Mouse (Mus musculus) neutrophil, adult 5-6 weeks (primary cell): ENCODE data around the gene Tmed2. TPM values are rescaled to one million over a fixed set of nuclear protein-coding genes. Genes with fewer than 3 reads are reported as not detected.
"Not testable (repeated sequence)": the region's sequence is repeated elsewhere in the genome, so short reads cannot be mapped to it uniquely, and the experiment has no call there.

ENCODE experiments used
- ATAC-seq: fragments of 151-379, 151-347 bp; 2 replicates; pipeline ENCODE4 v1.8.0; 2017; ENCODE audit warnings: mild to moderate bottlenecking, moderate TSS enrichment; ENCODE audit not compliant: insufficient number of reproducible peaks, poor library complexity, low FRiP score, severe bottlenecking; ENCODE audit errors: extremely low read depth
- total RNA-seq: library from RNA; stranded (forward); fragments of 200-1000 nt; gene quantifications from 2 replicates; pipeline ENCODE4 v1.2.3, GENCODE M21; 2017

Tmed2 gene
- 321 and 409 TPM in 2 replicates for total RNA-seq

DNA sequence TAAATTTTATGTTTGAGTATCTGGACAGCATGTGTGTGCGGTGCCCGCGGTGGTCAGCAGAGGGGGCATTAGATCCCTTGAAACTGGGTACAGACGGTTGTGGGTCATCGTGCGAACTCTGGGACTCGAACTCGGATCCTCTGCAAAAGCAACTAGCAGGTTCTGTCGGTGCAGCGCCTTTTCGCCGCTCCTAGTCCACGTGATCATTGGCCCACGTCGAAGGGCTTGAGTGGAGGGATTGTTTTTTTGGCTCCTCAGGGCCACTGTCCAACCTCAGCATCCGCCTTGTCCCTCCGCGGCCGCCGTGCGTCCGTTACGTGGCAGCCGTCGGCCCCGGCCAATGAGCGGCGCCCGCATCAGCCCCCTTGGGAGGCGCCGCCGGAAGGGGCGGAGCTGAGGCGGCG is at the start of gene Tmed2:
Gene Tmed2, plus strand, starts transcription at position 313 of the 404 bp plus-strand sequence.
- peak; percentile 94 for ATAC-seq

DNA sequence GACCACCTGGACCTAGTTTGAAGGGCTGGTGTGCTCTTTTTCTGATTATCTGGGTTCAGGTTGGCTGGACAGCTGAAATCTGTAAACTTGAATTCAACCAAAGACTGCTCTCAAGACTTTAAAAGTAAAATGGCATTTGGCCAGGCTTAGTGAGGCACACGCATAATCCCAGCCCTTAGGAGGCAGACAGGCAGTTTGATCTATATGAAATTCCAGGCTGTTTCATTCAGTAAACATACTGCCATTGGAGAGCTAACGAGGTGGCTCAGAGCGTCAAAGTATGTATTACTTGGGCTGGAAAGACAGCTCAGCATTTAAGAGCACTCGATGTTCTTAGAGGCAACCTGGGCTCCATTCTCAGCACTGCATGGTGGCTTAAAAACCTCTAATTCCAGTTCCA is 48.8 kb upstream of the Tmed2 start:
- ATAC-seq, result no peak

DNA sequence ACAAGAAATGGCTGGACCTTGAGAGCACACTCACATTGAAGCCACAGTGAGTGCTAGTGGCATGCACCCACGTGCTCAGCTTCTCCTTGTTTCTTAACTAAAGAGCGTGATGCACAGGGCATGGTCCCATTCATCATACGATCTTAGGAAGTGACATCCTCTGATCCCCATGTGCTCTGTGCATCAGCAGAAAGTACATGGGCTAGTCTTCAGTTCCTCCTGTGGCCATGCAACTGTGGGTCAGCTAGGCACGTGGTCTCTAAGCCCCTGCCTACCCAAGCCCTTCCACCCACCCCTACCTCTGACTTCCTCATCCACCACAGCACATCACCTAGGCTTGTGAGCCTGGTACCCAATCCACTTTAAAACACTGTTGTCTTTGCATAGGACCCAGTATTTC is 47.9 kb upstream of the Tmed2 start:
- ATAC-seq, result no peak

DNA sequence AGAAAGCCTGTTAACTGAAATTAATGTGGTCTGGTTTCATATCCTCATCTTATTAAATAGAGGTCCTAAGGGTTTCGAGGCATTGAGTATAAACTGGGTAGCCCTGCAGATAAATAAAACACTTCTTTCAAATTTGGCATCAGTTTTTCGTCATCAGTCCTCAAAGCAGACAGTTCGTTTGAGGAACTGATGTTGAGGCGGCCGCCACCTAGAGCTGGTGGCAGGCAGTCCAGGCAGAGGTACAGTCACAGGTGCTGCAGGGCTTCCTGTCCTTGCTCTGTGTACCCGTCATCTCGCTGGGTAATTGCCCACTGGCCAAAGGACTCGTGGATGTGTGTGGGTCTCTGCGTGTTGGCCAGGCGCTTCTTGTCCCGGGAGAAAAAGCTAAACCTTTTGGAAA is 47.0 kb upstream of the Tmed2 start:
- ATAC-seq, result peak; percentile 77

DNA sequence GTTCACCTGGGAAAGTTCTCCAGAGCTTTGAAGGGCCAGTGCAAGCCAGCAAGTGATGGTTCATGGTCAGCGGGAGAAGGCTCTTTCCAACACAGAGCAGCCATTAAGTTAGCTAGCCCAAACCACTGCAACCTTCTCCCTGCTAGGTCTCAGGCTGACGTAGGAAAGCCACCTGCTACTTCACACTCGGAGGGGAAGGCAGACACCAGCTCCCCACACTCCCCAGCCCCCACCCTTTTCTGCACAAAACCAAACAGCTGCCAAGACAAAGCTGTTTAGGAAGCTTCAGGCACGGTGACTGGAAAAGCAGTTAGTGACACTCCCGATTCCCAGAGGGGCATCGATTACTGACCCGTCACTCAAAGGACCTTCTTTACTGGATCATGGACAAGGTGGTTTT is 44.9 kb upstream of the Tmed2 start:
- ATAC-seq, result no peak

DNA sequence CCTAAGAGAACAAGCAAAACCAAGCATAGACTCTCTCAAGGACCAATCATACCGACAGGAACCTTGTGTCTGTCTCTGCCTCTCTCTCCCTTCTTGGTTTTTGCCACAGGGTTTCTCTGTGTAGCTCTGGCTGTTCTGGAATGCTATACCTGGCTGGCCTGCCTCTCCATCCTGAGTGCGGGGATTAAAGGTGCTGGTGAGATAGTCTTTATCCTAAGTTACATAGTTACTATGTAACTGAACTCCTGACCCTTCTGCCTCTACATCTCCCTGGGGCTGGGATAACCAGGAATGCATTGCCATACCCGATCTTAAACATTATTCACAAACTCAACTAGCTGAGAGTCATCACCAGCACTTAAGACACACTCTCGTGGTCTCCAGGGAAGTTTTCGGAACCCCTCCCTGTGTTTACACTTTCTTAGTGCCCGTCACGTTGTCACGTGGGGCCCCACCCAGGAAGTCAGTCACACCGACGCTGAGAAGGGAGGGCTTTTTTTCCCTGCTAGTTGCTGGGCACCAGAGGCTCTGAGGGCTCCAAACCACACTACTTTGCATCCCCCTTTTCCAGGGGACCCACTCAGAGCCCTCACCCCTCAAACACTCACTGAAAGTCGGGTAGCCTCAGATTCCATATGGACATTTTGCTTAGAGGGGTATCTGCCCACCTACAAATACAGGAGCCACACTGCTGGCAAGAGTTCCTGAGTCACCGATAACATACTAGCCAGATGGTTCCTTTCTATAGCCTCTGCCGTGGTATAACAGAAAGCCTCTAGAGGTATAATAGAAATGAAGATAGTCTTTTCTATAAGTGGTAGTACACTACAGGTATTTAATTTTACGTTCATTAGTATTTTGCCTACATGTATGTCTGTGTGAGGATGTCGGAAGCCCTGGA is 43.6 kb upstream of the Tmed2 start:
- peak; percentile 72 for ATAC-seq

DNA sequence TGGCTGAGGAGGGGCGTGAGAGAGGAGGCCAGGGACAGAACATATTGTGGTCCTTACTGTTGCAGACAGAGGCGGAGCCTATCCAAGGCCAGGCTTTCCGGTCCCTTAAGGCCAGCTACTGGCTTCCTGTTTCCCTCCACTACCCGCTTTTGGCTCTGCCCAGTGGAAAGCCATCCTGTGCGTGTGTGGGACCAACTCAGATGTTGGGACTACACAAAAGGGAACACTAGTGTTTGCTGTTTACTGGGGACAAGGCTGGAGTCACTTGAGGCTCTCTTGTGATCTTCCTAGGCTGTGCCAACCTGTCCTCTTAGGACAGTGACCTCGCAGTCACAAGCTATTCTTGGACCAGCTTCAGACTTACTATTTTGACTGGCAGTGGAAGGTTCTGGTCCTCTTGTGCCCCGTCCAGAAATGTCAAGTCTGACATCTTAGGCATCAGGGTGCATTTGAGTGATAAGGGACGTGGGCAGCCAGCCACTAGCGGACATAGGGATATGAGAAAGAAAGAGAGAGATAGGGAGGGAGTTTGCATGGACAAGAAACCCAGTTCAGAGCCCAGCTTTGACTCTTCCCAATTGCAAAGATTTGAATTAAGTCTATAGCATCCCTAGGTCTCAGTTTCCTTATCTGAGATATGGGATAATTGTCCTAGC is 42.1 kb upstream of the Tmed2 start:
- ATAC-seq, result no peak

DNA sequence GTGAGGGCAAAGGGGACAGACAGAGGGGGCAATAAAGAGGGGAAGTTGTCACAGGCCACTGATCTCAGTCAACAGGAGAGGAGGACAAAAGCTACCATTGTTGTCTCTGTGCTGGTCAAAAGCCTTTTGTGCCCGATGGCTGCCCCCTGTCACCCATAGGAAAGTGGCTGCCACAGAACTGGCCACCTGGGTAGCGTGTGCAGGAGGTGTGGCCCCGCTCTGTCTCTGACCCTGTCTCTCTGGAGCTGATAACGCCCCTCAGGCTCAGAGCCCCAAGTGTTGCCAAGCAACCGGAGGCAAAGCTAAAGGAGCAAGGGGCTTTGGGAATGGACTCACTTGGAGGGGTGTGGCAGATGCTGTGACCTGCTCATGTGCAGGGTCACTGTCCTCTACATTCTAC is 41.5 kb upstream of the Tmed2 start:
- no peak for ATAC-seq

DNA sequence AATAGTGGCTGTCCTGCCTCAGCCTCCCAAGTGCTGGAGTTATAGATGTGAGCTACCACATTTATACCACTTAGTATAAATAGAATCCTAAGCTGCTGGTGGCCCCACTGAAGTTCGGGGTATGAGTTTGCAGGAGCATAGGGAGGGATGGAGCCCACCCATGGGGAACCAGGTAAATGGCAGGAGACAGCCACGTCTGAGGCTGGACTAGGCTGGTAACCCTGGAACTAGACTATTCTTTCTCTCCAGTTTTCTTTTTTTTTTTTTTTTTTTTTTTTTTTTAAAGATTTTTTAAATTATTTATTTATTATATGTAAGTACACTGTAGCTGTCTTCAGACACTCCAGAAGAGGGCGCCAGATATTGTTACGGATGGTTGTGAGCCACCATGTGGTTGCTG is 40.5 kb upstream of the Tmed2 start:
- not testable (repeated sequence) for ATAC-seq

DNA sequence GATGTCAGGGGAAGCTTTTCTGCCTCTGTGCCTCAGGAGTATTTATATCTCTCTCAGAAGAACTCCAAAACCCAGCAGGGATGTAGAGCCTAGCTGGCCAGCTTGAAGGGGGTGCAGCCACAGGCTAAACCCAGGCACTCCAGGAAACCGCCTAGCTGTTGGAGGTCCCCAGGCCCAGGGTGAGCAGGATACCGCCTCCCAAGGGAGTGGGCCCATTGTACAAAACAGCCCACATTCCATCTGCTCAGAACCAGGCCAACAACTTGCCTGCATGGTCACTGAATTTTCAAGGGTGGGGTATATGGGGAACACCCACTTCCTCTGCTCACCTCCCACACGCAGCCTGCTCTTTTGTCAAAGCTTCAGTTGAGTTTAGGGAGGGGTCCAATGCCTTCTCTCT is 39.9 kb upstream of the Tmed2 start:
- no peak for ATAC-seq

DNA sequence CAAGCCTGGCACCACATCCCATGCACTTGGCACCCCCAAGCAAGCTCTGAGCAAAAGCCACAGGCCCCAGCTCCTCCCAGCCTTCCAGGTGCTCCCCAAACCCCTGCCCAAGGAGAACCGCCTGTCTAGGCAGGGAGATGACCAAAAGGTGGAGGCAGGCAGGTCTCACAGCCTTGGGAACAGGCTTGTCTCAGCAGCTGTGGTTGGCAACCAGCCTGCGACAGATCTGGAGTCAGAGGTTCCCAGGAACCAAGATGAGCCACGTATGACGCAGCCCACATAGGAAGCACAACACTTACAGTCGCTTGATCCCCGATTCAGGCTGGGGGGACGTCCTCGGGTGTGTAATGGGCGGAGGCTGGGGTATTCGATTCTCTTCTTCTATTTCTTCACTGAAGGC is 39.0 kb upstream of the Tmed2 start:
- ATAC-seq, result no peak

DNA sequence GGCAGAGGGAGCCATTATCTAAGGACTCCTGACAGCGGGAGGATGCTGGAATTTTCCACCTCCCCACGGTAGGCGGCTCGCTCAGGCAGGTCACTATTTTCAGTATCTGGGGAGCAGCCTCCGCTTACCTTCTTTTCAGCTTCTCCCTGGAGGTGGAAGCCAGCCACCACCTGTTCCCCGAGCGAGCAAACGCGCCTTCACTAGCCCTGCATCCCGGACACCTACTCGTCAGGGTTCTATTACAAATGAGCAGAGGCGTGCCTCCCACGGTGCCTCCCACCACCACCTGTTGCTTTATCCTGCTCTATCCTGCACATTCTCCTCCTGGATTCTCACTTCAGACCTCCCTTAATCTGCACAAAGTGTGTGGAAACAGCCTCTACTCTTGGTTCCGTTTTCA is 36.8 kb upstream of the Tmed2 start:
- ATAC-seq, result no peak

DNA sequence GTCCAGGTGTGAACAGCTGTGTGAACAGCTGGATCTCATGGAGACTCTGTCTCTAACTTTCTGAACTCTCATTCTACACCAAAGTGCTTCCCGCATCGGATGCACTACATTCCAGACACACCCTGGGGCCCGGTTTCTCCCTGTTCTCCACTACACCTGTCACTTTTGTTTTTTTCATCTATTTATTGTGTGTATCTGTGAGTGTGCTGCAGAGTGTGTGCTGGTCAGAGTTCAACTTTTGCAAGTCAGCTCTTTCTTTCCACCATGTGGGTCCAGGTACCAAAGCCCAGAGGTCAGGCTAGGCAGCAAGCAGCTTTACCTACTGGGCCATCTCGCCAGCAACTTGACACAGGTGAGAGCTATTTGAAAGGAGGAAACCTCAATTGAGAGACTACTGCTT is 35.3 kb upstream of the Tmed2 start:
- no peak for ATAC-seq

DNA sequence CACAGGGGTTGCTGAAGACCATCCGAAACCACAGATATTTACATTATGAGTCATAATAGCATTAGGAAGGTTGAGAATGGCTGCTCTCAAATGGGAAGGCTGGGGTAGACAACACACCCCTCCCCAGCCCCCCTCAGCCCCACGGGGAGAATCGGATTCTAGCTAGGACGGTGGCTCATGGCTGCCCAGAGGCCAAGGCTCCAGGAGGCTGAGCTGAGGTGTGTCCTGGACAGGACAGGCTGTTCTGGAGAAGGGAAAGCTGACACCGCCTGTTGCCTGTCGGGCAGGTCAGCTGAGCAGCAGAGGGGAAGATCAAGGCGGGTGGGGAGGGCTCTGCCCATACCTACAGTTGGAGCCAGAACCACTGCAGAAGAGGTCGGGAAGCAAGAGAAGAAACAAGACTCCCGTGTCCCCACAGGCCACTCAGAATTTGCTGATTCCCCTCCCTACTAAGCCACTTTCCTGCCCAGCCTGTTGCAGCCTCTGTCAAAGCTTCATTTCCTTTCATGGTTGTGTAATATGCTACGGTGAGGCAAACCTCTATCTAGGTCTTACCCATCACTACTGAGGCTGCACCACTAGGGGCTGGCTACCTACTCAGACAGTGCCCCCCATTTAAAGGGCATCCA is 33.6 kb upstream of the Tmed2 start:
- ATAC-seq, result 0 out of 2 replicates have a peak, but pooled peaks have one; percentile 8

DNA sequence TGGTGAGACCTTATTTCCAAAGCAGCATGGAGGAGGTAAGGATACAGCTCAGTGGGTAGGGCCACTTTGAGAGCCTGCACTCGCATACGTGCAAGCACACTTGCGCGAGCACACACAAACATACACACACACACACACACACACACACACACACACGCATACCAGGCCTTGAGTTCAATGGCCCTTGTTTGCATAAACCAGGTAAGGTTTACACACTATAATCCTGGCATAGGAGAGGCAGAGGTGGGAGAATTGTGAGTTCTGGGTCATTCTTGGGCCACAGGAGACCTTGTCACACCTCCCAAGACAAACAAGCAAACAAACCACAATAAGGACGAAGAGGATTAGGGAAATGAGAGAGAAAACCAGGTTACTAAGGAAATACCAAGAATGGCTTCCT is 31.3 kb upstream of the Tmed2 start:
- ATAC-seq, result no peak

DNA sequence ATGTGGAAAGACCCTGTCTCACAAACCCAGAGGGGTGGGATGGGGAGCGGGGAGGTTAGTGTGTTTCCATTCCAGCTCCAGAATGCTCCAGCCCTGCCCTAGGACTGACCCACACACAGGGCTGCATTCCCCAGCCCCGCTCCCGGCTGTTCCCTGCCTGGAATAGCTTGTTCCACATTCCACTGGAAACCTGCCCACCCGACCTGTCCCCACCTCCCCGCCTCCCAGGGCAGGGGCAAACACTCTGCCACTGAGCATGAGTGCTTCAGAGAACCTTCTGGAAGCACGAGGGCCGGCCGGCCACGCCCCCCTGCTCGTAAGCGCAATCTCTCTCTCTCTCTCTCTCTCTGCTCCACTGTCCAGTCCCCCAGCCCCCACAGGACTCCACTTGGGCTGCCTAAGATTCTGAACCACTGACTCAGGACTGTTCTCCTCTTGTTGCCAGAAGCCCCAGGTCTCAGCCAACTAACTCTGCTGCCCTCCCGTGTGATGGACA is 30.7 kb upstream of the Tmed2 start:
- no peak for ATAC-seq

DNA sequence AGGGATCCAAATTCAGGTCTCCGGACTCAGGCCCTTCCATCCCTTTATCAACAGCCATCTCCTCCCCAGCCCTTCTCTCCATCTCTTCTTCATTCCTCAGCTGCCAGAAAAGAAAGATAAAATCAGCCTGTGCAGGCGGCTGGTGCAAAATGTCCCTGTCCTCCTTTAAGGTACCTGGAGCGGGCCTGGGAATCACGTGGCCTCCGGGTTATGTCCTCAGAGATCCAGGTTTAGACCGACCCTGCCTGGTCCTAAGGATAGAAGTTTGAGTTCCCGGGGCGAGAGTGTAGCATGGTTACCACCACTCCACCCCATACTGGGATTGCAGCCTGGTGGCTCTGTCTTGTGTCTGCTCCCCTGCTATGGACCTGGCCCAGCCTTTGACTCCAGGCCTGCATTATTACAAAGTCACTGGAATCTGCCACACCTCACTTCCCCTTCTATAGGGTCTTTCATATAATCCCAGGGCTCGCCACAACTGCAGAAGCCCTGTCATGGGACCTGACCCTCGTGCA is 29.9 kb upstream of the Tmed2 start:
- no peak for ATAC-seq

DNA sequence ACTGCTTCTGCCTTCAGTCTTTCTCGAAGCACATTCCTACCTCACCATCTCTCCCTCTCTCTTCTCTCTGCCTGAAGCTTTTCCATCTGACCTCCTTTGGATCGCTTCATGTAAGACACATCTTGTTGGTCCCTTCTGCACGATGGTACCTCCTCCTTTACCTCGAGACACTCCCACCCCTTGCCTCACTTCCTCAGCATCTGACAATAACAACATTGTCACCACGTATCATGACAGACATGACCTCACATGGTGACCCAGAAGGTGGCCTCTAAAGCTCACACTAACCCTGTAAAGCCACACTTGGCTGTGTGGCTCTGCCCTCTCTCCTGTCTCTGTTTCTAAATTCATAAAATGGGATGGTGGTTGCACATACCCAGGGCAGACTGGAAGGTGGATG is 24.7 kb upstream of the Tmed2 start:
- ATAC-seq, result peak; percentile 47; the same call in 1 of the 2 replicates

DNA sequence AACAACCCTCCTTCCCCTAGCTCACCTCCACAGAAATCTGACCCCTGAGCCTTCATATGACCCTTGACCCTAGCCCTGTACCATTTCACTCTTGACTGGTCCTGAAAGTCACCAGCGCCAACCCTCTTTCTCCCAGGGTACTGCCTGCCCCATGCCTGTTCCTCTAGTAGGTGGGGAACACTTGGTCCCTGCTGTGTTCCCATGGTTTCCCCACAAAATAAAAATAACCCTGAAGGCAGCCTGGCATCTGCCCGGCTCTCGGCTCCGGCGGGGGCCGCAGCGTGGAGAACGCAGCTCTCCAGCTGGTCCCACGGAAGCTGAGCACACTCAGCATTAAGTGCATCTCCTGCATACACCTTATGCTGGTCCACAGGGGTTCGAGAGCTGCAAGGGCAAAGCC is 21.8 kb upstream of the Tmed2 start:
- no peak for ATAC-seq

DNA sequence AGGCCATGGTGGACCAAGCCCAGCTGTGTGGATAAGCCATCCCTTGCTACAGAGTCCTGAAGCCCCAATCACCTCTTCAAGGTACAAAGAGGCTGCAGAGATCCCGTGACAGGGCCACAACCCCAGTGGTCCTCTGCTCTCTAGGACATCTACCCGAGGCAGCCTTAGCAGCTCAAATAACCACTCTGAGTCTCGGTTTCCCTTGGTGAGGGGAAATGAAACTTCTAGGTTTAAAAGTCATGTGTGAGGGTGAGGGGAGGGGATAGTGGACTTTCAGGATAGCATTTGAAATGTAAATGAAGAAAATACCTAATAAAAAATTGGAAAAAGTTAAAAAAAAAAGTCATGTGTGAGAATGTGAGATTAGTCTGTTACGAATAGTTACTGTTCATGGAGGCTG is 18.9 kb upstream of the Tmed2 start:
- ATAC-seq, result no peak
